8 mouse cellular contexts compared by ENCODE assay signal in the genomic region with DNA sequence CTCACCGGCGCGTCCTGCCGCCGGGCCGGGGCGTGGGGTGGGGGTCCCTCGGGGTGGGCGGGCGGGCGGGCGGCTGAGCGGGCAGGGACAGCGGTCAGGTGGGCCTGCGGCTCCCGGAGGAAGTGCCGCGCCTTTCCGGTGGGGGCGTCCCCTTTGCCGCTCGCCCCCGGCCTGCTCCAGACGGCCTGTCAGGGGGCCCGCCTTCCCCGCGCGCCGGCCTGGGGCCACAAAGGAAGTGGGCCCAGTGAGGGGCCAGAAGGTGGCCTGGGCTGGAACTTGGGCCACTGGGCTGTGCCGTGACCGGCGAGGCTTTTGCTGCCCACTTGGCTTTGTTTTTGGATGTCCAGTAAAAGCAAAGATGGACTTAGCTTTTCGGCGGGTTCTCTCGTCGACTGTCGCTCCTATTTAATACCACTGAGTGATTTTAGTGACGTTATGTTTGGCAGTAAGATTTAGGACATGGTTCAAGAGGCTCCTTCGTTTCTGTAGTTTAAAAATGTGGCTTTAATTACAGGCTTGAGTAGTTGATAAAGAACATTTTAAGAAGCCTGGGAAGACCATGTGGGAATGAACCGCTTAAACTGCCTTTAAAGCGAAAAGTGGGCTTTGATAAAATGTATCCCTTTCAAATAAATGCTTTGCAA. TPM values are rescaled to one million over a fixed set of nuclear protein-coding genes. Genes with fewer than 3 reads are reported as not detected.
A peak's percentile ranks its signal among the peaks of the same experiment; 100 is the strongest.
DNase-seq lines count a peak whose midpoint lies in the region; ATAC-seq and TF ChIP-seq lines count a peak whose summit lies in the region.

No protein-coding gene starts in this region.

- H3K9ac ChIP-seq in heart, embryonic 14.5 days (ENCODE audit: low read length) = peak overlapping the region; percentile 89
- H3K9ac ChIP-seq in kidney, embryonic 15.5 days = peak overlapping the region; percentile 61
- H3K9ac ChIP-seq in liver, embryonic 16.5 days (ENCODE audit: low read depth, low read length) = peak overlapping the region; percentile 73
- peak overlapping the region; percentile 67 for H3K9ac ChIP-seq in stomach, embryonic 14.5 days (replicated peaks; ENCODE audit: low read depth, low read length)

- no peaks in the 10 kb centered on the region for H3K27me3 ChIP-seq in heart, embryonic 14.5 days (ENCODE audit: control insufficient read depth, insufficient read depth, low read length)
- H3K27me3 ChIP-seq in kidney, embryonic 15.5 days = no peaks in the 10 kb centered on the region
- no peaks in the 10 kb centered on the region for H3K27me3 ChIP-seq in liver, embryonic 16.5 days (ENCODE audit: control insufficient read depth, insufficient read depth, low read depth, low read length)
- H3K27me3 ChIP-seq in stomach, embryonic 14.5 days (ENCODE audit: control insufficient read depth, insufficient read depth, low read length) = no peaks in the 10 kb centered on the region

- peak; percentile 71 for DNase-seq in A20 (ENCODE audit: low read depth, low spot score)
- peak; percentile 82 to 84 for DNase-seq in natural killer cell, adult 2 months (ENCODE audit: low spot score in 2 of 2)

- H3K9me3 ChIP-seq in heart, embryonic 14.5 days (ENCODE audit: control insufficient read depth, low read length) = no peaks in the 10 kb centered on the region
- no peaks in the 10 kb centered on the region for H3K9me3 ChIP-seq in kidney, embryonic 15.5 days (replicated peaks)
- H3K9me3 ChIP-seq in liver, embryonic 16.5 days (replicated peaks; ENCODE audit: control insufficient read depth, low read length) = no peaks in the 10 kb centered on the region
- H3K9me3 ChIP-seq in stomach, embryonic 14.5 days (ENCODE audit: control insufficient read depth, low read depth, low read length) = no peaks in the 10 kb centered on the region

- no peak for TF ChIP-seq CTCF in bone marrow, adult 2 months (IDR thresholded peaks at IDR 0.05; ENCODE audit: control insufficient read depth, insufficient read depth, low read length)
- no peak for TF ChIP-seq CTCF in embryonic fibroblast, embryonic 13.5 days (IDR thresholded peaks at IDR 0.05; ENCODE audit: borderline replicate concordance, insufficient read depth, low read length)

- ATAC-seq in heart, embryonic 14.5 days (ENCODE audit: insufficient number of reproducible peaks, insufficient read depth, low FRiP score, low read depth) = peak; percentile 75
- ATAC-seq in kidney, embryonic 15.5 days (replicated peaks; ENCODE audit: low FRiP score) = peak; percentile 87
- ATAC-seq in liver, embryonic 16.5 days (ENCODE audit: low read depth) = peak; percentile 44
- ATAC-seq in stomach, embryonic 14.5 days (ENCODE audit: insufficient number of reproducible peaks, insufficient read depth, low FRiP score, low read depth) = peak; percentile 69

- 2% methylated on average over 36 of the region's 41 CpGs for WGBS in bone marrow, adult 2 months
- WGBS in heart, embryonic 14.5 days = under 1% methylated on average over 25 of the region's 41 CpGs
- WGBS in kidney, embryonic 15.5 days = under 1% methylated on average over 38 of the region's 41 CpGs
- under 1% methylated on average over 28 of the region's 41 CpGs for WGBS in liver, embryonic 16.5 days (ENCODE audit: insufficient replicate concordance)
- under 1% methylated on average over 25 of the region's 41 CpGs for WGBS in stomach, embryonic 14.5 days

- peak overlapping the region; percentile 97 for H3K27ac ChIP-seq in bone marrow, adult 2 months (ENCODE audit: control insufficient read depth, insufficient read depth, low read depth, low read length, poor library complexity)
- peak overlapping the region; percentile 84 for H3K27ac ChIP-seq in embryonic fibroblast, embryonic 13.5 days (ENCODE audit: insufficient read depth, low read length)
- H3K27ac ChIP-seq in heart, embryonic 14.5 days (replicated peaks in 1 of 2; ENCODE audit: control insufficient read depth in 1 of 2, insufficient read depth in 1 of 2, low read depth in 2 of 2, low read length in 2 of 2) = peak overlapping the region; percentile 96 to 97
- peak overlapping the region; percentile 99 for H3K27ac ChIP-seq in kidney, embryonic 15.5 days
- H3K27ac ChIP-seq in liver, embryonic 16.5 days (ENCODE audit: low read length) = peak overlapping the region; percentile 87
- peak overlapping the region; percentile 98 for H3K27ac ChIP-seq in stomach, embryonic 14.5 days (ENCODE audit: low read length)

- H3K36me3 ChIP-seq in heart, embryonic 14.5 days (ENCODE audit: control insufficient read depth, insufficient read depth, low read length) = 0 out of 2 replicates have a peak, but pooled peaks cover 7% of the 10 kb centered on the region
- peaks cover 6% of the 10 kb centered on the region; the same call in 1 of the 2 replicates for H3K36me3 ChIP-seq in kidney, embryonic 15.5 days
- H3K36me3 ChIP-seq in liver, embryonic 16.5 days (ENCODE audit: control insufficient read depth, insufficient read depth) = no peaks in the 10 kb centered on the region
- no peaks in the 10 kb centered on the region for H3K36me3 ChIP-seq in stomach, embryonic 14.5 days (ENCODE audit: control insufficient read depth, insufficient read depth, low read length)

- TF ChIP-seq POLR2A in bone marrow, adult 2 months (IDR thresholded peaks at IDR 0.05; ENCODE audit: borderline replicate concordance, control insufficient read depth, low read depth, low read length) = peak; percentile 57; the same call in 1 of the 2 replicates
- TF ChIP-seq POLR2A in embryonic fibroblast, embryonic 13.5 days (IDR thresholded peaks at IDR 0.05; ENCODE audit: low read depth, low read length) = peak; percentile 40

- no peaks in the 10 kb centered on the region; the same call in 1 of the 2 replicates for H3K4me1 ChIP-seq in bone marrow, adult 2 months (ENCODE audit: control insufficient read depth, insufficient read depth, low read length)
- no peaks in the 10 kb centered on the region; the same call in 1 of the 2 replicates for H3K4me1 ChIP-seq in embryonic fibroblast, embryonic 13.5 days (ENCODE audit: control insufficient read depth, insufficient read depth, low read length)
- peaks cover 3 to 16% of the 10 kb centered on the region in 2 experiments for H3K4me1 ChIP-seq in heart, embryonic 14.5 days (ENCODE audit: control insufficient read depth in 2 of 2, insufficient read depth in 2 of 2, low read length in 2 of 2)
- H3K4me1 ChIP-seq in kidney, embryonic 15.5 days = peaks cover 23% of the 10 kb centered on the region
- H3K4me1 ChIP-seq in liver, embryonic 16.5 days (ENCODE audit: control insufficient read depth, low read depth, low read length) = peaks cover 18% of the 10 kb centered on the region
- H3K4me1 ChIP-seq in stomach, embryonic 14.5 days (ENCODE audit: control insufficient read depth, insufficient read depth, low read length) = peaks cover 9% of the 10 kb centered on the region; the same call in 1 of the 2 replicates

- peak overlapping the region; percentile 71 for H3K4me2 ChIP-seq in heart, embryonic 14.5 days (ENCODE audit: low read length)
- peak overlapping the region; percentile 71 for H3K4me2 ChIP-seq in kidney, embryonic 15.5 days
- H3K4me2 ChIP-seq in liver, embryonic 16.5 days (ENCODE audit: low read depth, low read length) = peak overlapping the region; percentile 92
- peak overlapping the region; percentile 80 for H3K4me2 ChIP-seq in stomach, embryonic 14.5 days (replicated peaks; ENCODE audit: low read depth, low read length)

- peak overlapping the region; percentile 85 for H3K4me3 ChIP-seq in bone marrow, adult 2 months (replicated peaks; ENCODE audit: control insufficient read depth, low read depth, low read length)
- peak overlapping the region; percentile 85 for H3K4me3 ChIP-seq in embryonic fibroblast, embryonic 13.5 days (ENCODE audit: insufficient read depth, low read length)
- peak overlapping the region; percentile 79 to 98 for H3K4me3 ChIP-seq in heart, embryonic 14.5 days (ENCODE audit: control insufficient read depth in 1 of 2, insufficient read depth in 1 of 2, low read depth in 1 of 2, low read length in 2 of 2)
- H3K4me3 ChIP-seq in kidney, embryonic 15.5 days (replicated peaks) = peak overlapping the region; percentile 60
- peak overlapping the region; percentile 73 for H3K4me3 ChIP-seq in liver, embryonic 16.5 days (ENCODE audit: low read depth, low read length)
- H3K4me3 ChIP-seq in stomach, embryonic 14.5 days (ENCODE audit: low read depth, low read length) = peak overlapping the region; percentile 77

RNA-seq across cellular contexts. Expression of a gene that starts 0.5 kb away (rescaled TPM):
- polyA plus RNA-seq in bone marrow, adult 2 months (2011; ENCODE audit: insufficient read depth, insufficient read length, low replicate concordance, missing spikeins) = 37.1 and 52.3 TPM in 2 replicates
- polyA plus RNA-seq in embryonic fibroblast, embryonic 13.5 days (2011; ENCODE audit: insufficient read length, low read depth, missing spikeins) = 85.9 and 90.2 TPM in 2 replicates
- polyA plus RNA-seq in heart, embryonic 14.5 days (2014; fragmentation: Nextera tagmentation; extraction: Ambion mirVana) = 52.9 and 56.5 TPM in 2 replicates
- 79.0 and 89.6 TPM in 2 replicates for polyA plus RNA-seq in kidney, embryonic 15.5 days (2015; fragmentation: Nextera tagmentation; extraction: Ambion mirVana)
- polyA plus RNA-seq in liver, embryonic 16.5 days (2015; fragmentation: Nextera tagmentation; extraction: Ambion mirVana) = 34.5 and 36.0 TPM in 2 replicates
- 82.8 and 86.2 TPM in 2 replicates for polyA plus RNA-seq in stomach, embryonic 14.5 days (2014; fragmentation: Nextera tagmentation; extraction: Ambion mirVana)

RNA-seq across cellular contexts. Expression of a gene that starts 26.4 kb away (rescaled TPM):
- polyA plus RNA-seq in bone marrow, adult 2 months (2011; ENCODE audit: insufficient read depth, insufficient read length, low replicate concordance, missing spikeins) = 37.2 and 95.8 TPM in 2 replicates
- polyA plus RNA-seq in embryonic fibroblast, embryonic 13.5 days (2011; ENCODE audit: insufficient read length, low read depth, missing spikeins) = 0.11 TPM in 1 of 2 replicates, not detected in the other
- polyA plus RNA-seq in heart, embryonic 14.5 days (2014; fragmentation: Nextera tagmentation; extraction: Ambion mirVana) = 0.59 and 0.77 TPM in 2 replicates
- 1.0 and 1.4 TPM in 2 replicates for polyA plus RNA-seq in kidney, embryonic 15.5 days (2015; fragmentation: Nextera tagmentation; extraction: Ambion mirVana)
- 8.5 and 8.7 TPM in 2 replicates for polyA plus RNA-seq in liver, embryonic 16.5 days (2015; fragmentation: Nextera tagmentation; extraction: Ambion mirVana)
- polyA plus RNA-seq in stomach, embryonic 14.5 days (2014; fragmentation: Nextera tagmentation; extraction: Ambion mirVana) = 1.1 and 1.3 TPM in 2 replicates

RNA-seq across cellular contexts. Expression of a gene that starts 58.7 kb away (rescaled TPM):
- polyA plus RNA-seq in bone marrow, adult 2 months (2011; ENCODE audit: insufficient read depth, insufficient read length, low replicate concordance, missing spikeins) = 6.5 TPM in 1 of 2 replicates, not detected in the other
- 6.7 and 7.0 TPM in 2 replicates for polyA plus RNA-seq in embryonic fibroblast, embryonic 13.5 days (2011; ENCODE audit: insufficient read length, low read depth, missing spikeins)
- 0.22 and 0.86 TPM in 2 replicates for polyA plus RNA-seq in heart, embryonic 14.5 days (2014; fragmentation: Nextera tagmentation; extraction: Ambion mirVana)
- polyA plus RNA-seq in kidney, embryonic 15.5 days (2015; fragmentation: Nextera tagmentation; extraction: Ambion mirVana) = 2.0 and 3.7 TPM in 2 replicates
- polyA plus RNA-seq in liver, embryonic 16.5 days (2015; fragmentation: Nextera tagmentation; extraction: Ambion mirVana) = 3.2 and 3.6 TPM in 2 replicates
- 6.1 and 9.2 TPM in 2 replicates for polyA plus RNA-seq in stomach, embryonic 14.5 days (2014; fragmentation: Nextera tagmentation; extraction: Ambion mirVana)

Comparison
In these comparisons a context has a peak if more than half of its experiments do, and no peak if none do; other contexts are left out.
1. Peak in every context shown above with its lines: DNase-seq, ATAC-seq, H3K4me3 ChIP-seq and H3K27ac ChIP-seq.